Mouse (Mus musculus): Measurements from ENCODE around the gene Sh2d2a. TPM values are rescaled to one million over a fixed set of nuclear protein-coding genes. Genes with fewer than 3 reads are reported as not detected.

Gene Sh2d2a
- total and polyA plus RNA-seq, 2 experiments from 2014 or later = not detected

DNA sequence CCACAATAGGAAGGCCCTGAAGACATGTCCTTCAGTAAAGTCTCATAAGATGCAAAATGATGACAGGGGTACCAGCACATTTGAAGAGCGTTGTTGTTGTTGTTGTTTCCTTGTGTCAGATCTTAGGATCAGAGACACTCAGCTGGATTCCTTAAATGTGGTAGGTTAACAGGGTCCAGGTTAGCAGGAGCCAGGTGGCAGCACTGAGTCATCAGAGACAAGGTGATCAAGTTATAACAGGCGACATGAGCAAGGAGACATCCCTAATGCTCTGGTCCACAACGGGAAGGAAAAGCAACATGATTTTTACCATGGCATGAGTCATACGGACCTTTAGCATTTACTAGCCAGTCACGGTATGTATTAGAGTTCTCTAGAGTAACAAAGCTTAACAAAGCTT is 13.1 kb upstream of the Sh2d2a start:
- no peaks in the 10 kb centered on the region for H3K36me3 ChIP-seq (ENCODE audit: insufficient read depth)
- H3K9me3 ChIP-seq (ENCODE audit: low read length) = no peaks in the 10 kb centered on the region
- H3K27me3 ChIP-seq (ENCODE audit: insufficient read depth, low read length) = no peaks in the 10 kb centered on the region
- no peak for DNase-seq
- no peak overlapping the region for H3K27ac ChIP-seq (ENCODE audit: low read depth, low read length)
- no peak for ATAC-seq
- no peak overlapping the region for H3K4me3 ChIP-seq (ENCODE audit: low read depth, low read length)
- H3K4me2 ChIP-seq (ENCODE audit: low read depth) = no peak overlapping the region
- no peak overlapping the region for H3K9ac ChIP-seq
- WGBS = 72% methylated on average over 5 of the region's 5 CpGs
- H3K4me1 ChIP-seq (ENCODE audit: insufficient read depth) = no peaks in the 10 kb centered on the region
- TF ChIP-seq CTCF (IDR thresholded peaks at IDR 0.05; ENCODE audit: low read depth) = no peak

DNA sequence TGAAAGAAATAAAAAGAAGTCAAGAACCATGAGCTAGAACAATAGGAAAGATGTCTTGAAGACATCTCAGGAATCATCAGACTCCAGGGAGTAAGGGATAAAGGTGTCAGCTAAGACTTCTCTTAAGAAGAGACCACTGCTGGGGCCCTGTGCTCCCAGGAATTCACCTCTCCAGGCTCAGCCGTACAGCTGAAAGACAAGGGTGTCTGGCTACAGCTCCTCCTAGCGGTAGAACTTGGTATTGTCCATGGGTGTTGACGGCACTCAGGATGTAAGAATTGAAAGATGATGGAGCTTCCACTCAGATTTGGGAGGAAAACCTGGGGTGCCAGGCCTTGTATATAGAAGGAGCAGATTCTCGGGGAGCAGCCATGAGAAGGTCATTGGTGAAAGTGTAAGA is 7.9 kb upstream of the Sh2d2a start:
- Histone ChIP-seq H3K9ac (no peak overlapping the region), H3K27ac (ENCODE audit: low read depth, low read length) (no peak overlapping the region), H3K9me3 (ENCODE audit: low read length) (no peaks in the 10 kb centered on the region), H3K4me1 (ENCODE audit: insufficient read depth) (no peaks in the 10 kb centered on the region), H3K4me3 (ENCODE audit: low read depth, low read length) (no peak overlapping the region), H3K27me3 (ENCODE audit: insufficient read depth, low read length) (no peaks in the 10 kb centered on the region), H3K36me3 (ENCODE audit: insufficient read depth) (no peaks in the 10 kb centered on the region), H3K4me2 (ENCODE audit: low read depth) (no peak overlapping the region)
- DNase-seq (peak; percentile 79), ATAC-seq (no peak)
- TF ChIP-seq CTCF (IDR thresholded peaks at IDR 0.05; ENCODE audit: low read depth) = peak; percentile 88
- 4% methylated on average over 4 of the region's 4 CpGs for WGBS

DNA sequence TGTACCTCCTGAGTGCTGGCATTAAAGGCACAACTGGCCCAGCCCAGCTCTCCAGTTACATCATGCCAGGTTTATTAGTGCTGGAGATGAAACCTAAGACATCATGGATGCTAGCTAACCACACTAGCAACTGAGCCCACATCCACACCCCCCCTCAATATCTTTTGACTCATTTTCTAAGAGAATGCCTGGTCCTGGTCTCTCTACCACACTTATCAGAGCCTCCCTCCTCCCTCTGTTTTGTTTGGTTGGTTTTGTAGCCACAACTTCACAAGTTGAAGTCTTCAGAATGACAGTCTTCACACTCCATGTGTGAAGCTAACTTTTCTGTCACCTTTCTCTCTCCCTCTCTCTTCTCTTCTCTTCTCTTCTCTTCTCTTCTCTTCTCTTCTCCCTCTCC is 5.7 kb upstream of the Sh2d2a start:
- no peak overlapping the region for H3K27ac ChIP-seq (ENCODE audit: low read depth, low read length)
- H3K36me3 ChIP-seq (ENCODE audit: insufficient read depth) = no peaks in the 10 kb centered on the region
- no peak overlapping the region for H3K9ac ChIP-seq
- H3K4me3 ChIP-seq (ENCODE audit: low read depth, low read length) = no peak overlapping the region
- H3K27me3 ChIP-seq (ENCODE audit: insufficient read depth, low read length) = no peaks in the 10 kb centered on the region
- H3K4me2 ChIP-seq (ENCODE audit: low read depth) = no peak overlapping the region
- ATAC-seq = no peak
- H3K4me1 ChIP-seq (ENCODE audit: insufficient read depth) = no peaks in the 10 kb centered on the region
- no peaks in the 10 kb centered on the region for H3K9me3 ChIP-seq (ENCODE audit: low read length)
- TF ChIP-seq CTCF (IDR thresholded peaks at IDR 0.05; ENCODE audit: low read depth) = no peak
- DNase-seq = no peak

DNA sequence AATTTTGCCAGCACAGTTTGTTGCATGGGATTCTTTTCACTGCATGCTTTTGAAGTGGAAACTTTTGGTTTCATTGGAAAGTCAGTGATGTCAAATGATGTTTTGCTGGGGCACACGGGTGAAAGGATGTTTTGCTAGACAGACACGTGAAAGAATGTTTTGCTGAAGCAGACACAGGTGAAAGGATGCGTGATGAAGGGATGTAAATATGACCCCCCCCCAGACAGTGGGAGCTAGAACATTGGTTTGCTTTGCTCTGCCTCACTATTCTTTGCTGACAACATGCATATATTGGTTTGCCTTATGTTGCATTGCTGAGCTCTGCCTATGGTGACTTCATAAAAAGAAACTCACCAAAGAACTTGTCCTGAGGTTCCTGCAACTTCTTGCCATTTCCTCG is 1.6 kb upstream of the Sh2d2a start:
- 86% methylated on average over 4 of the region's 4 CpGs for WGBS
- H3K27ac ChIP-seq (ENCODE audit: low read depth, low read length) = no peak overlapping the region
- no peak overlapping the region for H3K9ac ChIP-seq
- H3K36me3 ChIP-seq (ENCODE audit: insufficient read depth) = no peaks in the 10 kb centered on the region
- no peak overlapping the region for H3K4me2 ChIP-seq (ENCODE audit: low read depth)
- DNase-seq (no peak), ATAC-seq (no peak)
- no peaks in the 10 kb centered on the region for H3K9me3 ChIP-seq (ENCODE audit: low read length)
- H3K4me3 ChIP-seq (ENCODE audit: low read depth, low read length) = no peak overlapping the region
- no peak for TF ChIP-seq CTCF (IDR thresholded peaks at IDR 0.05; ENCODE audit: low read depth)
- no peaks in the 10 kb centered on the region for H3K4me1 ChIP-seq (ENCODE audit: insufficient read depth)
- H3K27me3 ChIP-seq (ENCODE audit: insufficient read depth, low read length) = no peaks in the 10 kb centered on the region

DNA sequence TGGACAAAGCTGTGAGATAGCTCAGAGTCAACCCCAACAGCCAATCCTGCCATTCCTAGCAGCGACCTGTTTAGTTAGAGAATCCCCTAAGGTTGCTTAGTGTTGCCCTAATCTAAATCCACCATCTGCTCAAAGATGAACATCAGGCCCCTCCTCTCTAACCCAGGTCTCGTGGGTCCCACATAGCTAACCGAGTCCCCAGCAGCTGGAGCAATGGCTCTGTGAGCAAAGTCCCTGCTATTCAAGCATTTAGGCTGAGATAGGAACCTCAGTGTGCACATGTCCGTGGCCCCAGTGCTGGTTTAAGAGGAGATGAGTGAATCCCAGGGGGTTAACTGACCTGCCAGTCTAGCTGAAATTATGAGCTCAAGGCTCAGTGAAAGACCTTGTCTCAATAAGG is 369 bp upstream of the Sh2d2a start:
- Histone ChIP-seq H3K4me2 (ENCODE audit: low read depth) (no peak overlapping the region), H3K9me3 (ENCODE audit: low read length) (no peaks in the 10 kb centered on the region), H3K9ac (no peak overlapping the region), H3K27me3 (ENCODE audit: insufficient read depth, low read length) (no peaks in the 10 kb centered on the region), H3K4me3 (ENCODE audit: low read depth, low read length) (no peak overlapping the region), H3K4me1 (ENCODE audit: insufficient read depth) (no peaks in the 10 kb centered on the region), H3K36me3 (ENCODE audit: insufficient read depth) (no peaks in the 10 kb centered on the region), H3K27ac (ENCODE audit: low read depth, low read length) (no peak overlapping the region)
- ATAC-seq (no peak), DNase-seq (no peak)
- TF ChIP-seq CTCF (IDR thresholded peaks at IDR 0.05; ENCODE audit: low read depth) = no peak
- 75% methylated on average over 4 of the region's 4 CpGs for WGBS

DNA sequence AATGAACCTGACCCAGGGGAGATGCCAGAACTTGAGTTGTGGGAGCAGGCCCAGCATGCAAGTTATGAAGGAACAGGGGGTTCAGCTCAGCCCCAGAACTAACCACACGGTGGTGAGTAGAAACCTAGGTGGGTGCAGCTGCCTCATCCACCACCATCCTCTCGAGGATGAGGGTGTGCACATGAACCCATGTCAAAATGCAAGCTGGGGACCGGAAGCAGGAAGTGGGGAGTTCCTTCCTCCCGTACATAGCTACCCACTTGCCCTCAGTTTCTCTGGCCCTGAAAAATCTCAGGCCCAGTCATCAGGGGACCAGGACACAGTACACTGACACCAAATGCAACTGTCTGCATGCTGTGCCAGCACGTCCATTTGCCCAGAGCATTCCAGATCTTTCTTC is 1.1 kb downstream of the Sh2d2a start:
- TF ChIP-seq CTCF (IDR thresholded peaks at IDR 0.05; ENCODE audit: low read depth) = no peak
- no peak overlapping the region for H3K4me3 ChIP-seq (ENCODE audit: low read depth, low read length)
- H3K4me2 ChIP-seq (ENCODE audit: low read depth) = no peak overlapping the region
- 79% methylated on average over 5 of the region's 5 CpGs for WGBS
- DNase-seq = no peak
- H3K4me1 ChIP-seq (ENCODE audit: insufficient read depth) = no peaks in the 10 kb centered on the region
- H3K27me3 ChIP-seq (ENCODE audit: insufficient read depth, low read length) = no peaks in the 10 kb centered on the region
- ATAC-seq = no peak
- H3K27ac ChIP-seq (ENCODE audit: low read depth, low read length) = no peak overlapping the region
- no peak overlapping the region for H3K9ac ChIP-seq
- no peaks in the 10 kb centered on the region for H3K36me3 ChIP-seq (ENCODE audit: insufficient read depth)
- H3K9me3 ChIP-seq (ENCODE audit: low read length) = no peaks in the 10 kb centered on the region

DNA sequence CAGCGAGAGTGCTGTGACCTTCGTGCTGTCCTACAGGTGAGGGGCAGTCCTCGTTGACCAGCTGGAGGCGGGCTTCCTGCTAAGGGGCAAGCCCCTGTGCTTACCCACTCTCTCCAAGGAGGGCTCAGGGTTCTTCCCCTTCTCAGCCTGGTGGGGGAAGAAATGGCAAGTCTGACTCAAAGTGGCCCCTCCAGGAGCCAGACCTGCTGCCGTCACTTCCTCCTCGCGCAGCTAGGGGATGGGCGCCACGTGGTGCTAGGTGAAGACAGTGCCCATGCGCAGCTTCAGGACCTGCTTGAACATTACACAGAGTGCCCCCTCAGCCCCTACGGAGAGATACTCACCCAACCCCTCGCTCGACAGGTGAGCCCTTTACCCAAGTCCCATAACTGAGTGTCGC is 2.6 kb downstream of the Sh2d2a start:
- Histone ChIP-seq H3K4me3 (ENCODE audit: low read depth, low read length) (no peak overlapping the region), H3K9me3 (ENCODE audit: low read length) (no peaks in the 10 kb centered on the region), H3K36me3 (ENCODE audit: insufficient read depth) (no peaks in the 10 kb centered on the region), H3K4me1 (ENCODE audit: insufficient read depth) (no peaks in the 10 kb centered on the region), H3K27me3 (ENCODE audit: insufficient read depth, low read length) (no peaks in the 10 kb centered on the region), H3K9ac (no peak overlapping the region), H3K4me2 (ENCODE audit: low read depth) (no peak overlapping the region), H3K27ac (ENCODE audit: low read depth, low read length) (no peak overlapping the region)
- ATAC-seq = no peak
- no peak for DNase-seq
- 87% methylated on average over 14 of the region's 14 CpGs for WGBS
- TF ChIP-seq CTCF (IDR thresholded peaks at IDR 0.05; ENCODE audit: low read depth) = no peak

Measured in forebrain, postnatal 0 days (tissue).